Mouse (Mus musculus) heart, postnatal 0 days (tissue): ENCODE measurements around the gene Rnf150.

Source experiments
- CTCF ChIP-seq: IDR thresholded peaks from 2 replicates; pipeline ENCODE4 v1.5.1; 2016; ENCODE audit warnings: antibody characterized with exemption, control low read depth, low read depth
- EP300 ChIP-seq: IDR thresholded peaks from 2 replicates; pipeline ENCODE4 v1.6.1; 2016; ENCODE audit warnings: antibody characterized with exemption, low read depth

DNA sequence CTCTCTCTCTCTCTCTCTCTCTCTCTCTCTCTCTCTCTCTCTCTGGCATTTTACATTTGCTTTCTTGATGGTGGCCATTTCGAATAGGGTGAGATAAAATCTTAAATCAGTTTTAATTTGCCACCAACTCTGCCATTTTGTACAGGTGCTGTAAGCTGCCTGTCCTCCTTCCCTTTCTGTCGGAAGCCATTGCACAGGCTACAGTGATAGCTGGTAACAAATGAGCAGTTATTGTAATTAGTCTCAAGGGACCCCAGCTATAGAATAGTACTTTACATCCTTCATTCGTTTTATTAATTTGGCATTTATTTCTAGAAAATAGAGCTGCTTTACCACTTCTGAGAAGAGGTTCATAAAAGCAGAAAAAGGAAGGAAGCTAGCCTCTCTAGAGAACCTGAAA lies 198.7 kb downstream of the Rnf150 start:
- no peak for TF ChIP-seq CTCF
- TF ChIP-seq EP300, result no peak
